Mouse (Mus musculus): Measurements from ENCODE around the gene Kcnb1.

The Kcnb1 gene

DNA sequence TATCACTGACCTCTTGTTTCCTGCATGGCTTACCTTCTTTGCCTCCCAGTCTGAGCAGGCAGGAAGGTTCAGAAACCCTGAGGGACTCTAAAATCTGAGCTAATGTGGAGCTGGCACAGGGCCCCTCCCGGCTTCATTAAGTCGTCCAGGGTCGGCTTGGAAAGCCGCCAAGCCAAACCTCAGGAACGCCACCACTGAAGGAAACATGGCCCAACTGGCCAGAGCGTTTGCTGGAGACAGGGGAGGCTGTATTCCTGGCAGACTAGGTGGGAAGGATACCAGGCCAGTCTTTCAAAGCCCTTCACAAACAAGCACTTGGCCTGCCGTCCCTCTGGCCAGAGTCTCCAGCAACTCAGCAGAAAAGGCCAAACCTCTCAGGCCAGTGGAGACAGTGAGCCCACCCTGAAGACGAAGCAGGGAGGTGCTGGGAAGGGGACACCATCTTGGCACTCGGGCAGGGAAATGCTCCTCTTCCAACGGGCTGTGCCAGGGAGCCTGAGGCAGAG is 27.4 kb downstream of the Kcnb1 start:
- DNase-seq: peak; percentile 48

DNA sequence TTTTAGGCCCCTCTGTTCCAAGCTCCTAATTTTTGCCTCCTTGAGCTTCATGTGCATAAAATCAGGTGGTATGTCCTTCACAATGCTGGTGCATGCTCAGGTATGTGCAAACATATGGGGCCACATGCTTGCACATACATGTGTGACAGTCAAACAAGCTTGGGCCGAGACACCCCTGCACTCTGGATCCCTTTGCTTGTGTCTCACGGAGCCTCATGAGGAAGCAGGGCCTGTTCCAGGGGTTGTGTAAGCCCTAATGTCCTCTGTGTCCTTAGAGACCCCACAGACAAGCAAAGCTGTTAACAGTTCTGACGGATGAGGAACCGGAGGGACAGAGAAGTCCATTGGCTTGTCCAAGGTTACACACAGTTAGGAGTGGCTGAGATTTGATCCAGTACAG is 30.2 kb downstream of the Kcnb1 start:
- no peak for DNase-seq

DNA sequence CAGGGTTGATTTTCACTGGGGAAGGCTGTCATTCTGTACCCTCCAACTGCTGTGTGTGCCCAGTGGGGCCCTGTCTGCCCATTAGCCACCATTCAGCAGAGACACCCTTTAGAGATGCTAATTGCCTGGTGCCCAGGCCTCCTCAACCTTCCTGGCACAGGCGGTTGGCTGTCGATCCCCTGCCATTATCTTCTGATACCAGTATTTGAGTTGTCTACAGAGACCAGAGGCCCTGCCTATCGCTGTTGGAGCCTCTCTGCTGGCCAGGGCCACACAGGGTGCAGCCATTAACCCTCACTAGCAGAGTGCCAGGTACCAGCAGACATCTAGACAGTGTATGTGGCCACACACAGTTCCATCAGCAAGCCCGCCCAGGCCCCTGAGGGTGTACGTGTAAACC is 31.2 kb downstream of the Kcnb1 start:
- DNase-seq: no peak

DNA sequence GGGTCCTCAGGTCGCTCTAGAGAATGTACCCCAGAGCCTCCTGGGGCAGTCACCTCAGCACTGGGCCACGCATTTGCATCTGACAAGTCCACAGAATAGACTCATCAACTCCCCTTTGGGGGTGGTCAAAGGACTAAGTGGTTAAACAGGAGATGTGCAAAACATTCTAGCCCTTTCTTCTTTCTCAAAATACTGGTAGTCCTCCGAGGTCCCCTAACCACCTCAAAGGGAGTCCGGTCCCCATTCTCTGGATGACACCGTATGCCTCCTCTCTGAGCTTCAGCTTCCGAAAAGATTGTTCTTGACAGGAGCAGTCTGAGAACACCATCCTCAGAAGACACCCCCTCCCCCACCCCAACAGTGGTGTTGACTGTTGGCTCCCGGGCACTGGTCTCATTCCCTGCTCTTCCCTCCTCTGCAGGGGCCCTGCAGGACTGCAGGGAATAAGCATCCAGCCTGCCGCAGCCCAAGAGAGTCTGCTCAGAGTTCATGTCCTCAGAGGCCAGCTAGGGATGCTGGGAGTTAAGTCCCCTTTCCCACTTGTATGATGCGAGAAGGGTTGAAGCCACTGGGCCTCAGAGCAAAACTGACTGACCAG is 33.7 kb downstream of the Kcnb1 start:
- no peak for DNase-seq

DNA sequence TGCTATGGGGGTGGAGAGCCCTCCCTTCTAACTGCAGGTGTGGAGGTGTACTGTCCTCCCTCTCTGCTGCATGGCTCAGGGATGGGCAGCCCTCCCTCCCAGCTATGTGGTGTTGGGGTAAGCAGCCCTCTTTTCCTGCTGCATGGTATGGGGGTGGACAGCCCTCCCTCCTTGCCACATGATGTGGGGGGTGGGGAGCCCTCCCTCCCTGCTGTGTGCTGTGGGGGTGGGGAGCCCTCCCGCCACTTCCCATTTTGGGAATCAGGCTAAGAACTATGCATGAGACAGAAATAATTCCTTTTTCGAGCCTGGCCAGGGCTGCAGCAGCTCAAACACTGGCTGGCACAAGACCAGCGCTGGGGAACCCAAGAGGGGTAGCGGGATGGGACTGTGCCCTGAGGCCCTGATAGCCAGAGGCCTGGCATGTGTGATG is 34.4 kb downstream of the Kcnb1 start:
- no peak for DNase-seq

DNA sequence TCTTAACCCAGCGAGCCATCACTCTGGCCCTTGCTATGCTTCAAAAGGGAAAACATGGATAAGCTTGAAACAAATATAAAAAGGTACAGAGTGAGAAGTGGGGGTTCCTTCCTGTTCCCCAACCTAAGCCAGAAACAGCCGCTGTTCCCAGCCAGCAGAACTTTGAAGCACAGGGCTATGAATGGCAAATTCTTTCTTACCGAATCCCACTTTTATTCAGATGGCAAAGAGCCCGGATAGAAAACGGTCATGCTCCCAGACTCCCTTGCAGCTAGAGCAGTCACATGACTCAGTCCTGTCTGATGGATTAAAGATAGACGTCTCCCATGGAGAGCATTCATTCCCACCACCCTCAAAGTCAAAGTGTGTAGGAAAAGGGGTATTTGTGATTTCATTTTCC is 39.1 kb downstream of the Kcnb1 start:
- no peak for DNase-seq

DNA sequence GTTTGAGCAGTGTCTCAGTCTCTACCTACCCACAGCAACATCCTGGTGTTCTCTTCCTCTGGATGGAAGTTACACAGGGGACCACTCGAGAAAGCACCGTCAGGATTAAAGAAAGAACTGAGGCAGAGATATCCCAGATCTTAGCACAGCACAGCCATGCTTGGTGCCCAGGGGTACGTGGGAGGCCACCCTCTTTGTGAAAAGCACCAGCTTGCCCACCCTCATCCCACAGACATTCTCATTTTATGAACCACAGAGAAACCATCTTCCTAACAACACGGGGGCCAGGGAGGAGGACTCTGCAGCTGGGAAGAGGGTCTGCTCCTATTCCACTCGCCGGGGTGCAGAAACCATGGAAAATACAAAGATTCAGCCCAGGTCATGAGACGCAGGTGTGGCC is 39.8 kb downstream of the Kcnb1 start:
- no peak for DNase-seq

DNA sequence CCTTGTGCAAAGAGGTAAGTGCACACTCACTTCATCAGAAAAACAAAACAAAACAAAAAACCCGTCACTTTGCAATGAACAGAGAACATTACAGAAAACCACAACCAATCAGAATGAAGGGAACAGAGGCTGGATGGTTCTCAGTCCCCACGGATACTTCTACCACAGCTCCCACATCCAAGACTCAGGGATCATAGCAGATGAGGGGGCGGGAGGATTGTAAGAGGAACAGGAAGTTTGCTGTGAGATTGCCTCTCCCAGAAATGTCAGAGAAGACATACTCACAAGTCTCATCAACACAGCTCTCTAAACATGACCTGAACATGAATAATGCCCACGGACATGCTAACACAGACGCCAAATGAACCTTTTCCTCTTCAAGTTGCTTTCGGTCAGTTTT is 40.9 kb downstream of the Kcnb1 start:
- no peak for DNase-seq

DNA sequence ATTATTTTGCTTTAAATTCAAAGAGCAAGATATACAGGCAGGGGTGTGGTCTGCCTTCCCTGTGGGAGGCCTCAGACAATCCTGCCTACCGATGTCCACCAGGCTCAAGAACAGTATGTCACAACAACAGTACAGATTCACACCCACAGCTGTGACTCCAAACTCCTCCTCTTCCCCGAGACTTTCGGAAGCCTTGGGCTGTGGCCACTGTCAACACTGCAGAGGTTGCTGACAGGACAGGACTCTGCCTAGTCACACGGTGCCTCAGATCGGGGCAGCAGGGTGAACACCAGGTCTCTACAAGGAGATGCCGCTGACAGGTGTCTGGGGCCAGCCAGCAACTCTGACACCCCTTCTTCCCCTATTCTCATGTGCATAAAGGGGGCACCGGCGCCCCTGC is 42.2 kb downstream of the Kcnb1 start:
- DNase-seq: peak; percentile 27

DNA sequence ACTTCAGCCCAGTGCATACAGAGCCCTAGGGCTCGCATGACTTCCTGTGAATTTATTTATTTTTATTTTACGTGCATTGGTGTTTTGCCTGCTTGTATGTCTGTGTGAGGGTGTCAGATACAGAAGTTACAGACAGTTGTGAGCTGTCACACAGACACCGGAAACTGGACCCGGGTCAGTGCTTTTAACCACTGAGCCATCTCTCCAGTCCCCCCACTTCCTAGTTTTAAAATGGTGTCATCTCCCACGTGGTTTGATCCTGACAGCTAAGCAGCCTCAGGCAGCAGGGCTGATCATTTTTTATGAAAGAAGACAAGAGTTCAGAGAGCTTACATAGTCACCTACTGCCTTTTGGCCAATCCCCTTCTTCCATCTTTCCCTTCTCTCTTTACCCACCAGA is 44.1 kb downstream of the Kcnb1 start:
- no peak for DNase-seq

DNA sequence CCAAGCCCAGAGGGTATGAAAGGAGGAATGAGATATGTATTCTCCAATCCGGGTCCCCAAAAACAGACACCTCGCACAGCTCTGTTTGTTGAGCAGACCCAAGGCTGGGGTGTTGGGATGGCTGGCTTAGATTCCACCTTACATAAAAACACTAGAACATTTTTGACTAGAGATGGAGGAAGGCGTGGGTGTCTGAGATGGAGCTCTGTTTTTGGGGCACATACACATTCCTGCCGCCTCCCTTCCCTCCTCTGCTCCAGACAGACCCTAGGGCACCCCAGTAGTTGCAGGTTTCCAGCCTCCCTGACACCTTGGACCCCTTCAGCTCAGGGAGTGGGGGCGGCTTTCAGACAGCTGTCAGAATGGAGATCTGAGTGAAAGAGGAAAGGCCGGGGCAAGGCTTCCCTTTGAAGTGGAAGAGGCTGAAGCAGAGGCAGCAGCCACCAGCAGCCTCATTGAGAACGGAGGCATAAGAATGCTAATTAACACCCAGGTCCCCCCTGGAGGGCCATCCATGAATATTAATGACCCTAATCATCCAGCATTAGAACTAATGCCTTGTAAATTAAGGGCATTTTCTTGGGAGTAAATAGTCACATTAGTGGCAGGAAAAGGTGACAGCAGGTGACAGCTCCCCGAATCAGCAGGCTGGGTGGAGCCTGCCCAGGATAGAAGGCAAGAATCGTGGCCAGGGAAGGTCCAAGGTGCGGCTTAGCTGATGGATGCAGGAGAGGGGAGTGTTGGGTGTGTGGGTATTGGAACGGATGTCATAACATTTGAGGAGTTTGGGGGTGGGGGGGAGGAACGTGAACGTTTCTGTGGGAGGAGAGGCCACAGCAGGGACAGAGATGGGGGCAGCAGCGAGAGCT is 45.3 kb downstream of the Kcnb1 start:
- DNase-seq: no peak

DNA sequence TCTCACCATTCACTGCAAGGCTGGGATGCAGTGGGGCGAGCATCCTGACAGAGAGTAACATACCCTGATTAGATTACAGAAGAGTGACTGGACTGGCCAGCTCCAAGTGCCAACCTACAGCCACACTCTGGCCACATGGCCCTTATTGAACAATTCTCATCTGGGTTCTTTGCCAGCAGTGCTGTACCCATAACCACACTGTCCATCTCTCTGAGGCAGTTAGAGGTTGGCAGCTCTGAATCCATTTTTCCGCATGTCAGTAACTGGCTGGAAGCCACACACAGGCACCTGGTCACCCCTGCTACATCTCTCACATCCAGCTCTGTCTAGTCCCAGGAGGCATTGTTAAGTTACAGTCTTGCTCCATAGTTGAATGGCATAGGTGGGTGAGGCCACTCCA is 46.0 kb downstream of the Kcnb1 start:
- no peak for DNase-seq

DNA sequence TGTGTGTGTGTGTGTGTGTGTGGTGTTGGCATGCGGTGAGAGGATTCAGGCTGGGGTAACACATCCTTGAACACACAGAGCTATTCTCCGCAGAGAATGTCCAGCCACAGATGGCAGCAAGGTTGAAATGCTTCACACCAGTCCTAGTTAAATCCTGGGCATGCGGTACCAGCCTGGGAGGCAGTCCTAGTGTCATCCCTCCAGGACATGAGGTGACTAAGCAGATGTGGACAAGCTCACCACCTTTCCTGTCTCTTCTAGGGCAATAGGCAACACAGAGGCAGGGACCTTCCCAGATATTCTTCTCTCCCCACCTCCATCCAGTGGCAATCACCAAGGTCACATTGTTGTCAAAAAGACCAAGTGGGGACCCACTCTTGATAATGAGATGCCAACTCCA is 47.7 kb downstream of the Kcnb1 start:
- DNase-seq: no peak

DNA sequence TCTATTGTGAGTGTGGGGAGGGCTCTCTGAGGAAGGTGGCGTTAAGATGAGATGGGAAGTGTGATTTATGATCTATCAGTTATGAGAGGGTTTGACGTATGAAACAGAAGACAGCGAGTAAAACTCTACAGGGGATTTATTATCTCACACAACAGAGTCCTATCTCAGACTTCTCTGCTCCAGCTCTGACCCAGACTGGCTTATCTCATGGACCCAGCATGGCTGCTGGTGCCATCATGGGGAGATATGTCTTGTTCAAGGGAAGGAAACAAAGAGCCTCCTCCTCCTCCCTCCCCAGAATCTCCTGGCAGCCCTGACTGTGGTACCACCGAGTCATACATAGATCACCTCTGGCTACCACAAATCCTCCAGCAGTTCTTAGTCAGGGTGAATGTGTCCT is 48.1 kb downstream of the Kcnb1 start:
- DNase-seq: no peak

DNA sequence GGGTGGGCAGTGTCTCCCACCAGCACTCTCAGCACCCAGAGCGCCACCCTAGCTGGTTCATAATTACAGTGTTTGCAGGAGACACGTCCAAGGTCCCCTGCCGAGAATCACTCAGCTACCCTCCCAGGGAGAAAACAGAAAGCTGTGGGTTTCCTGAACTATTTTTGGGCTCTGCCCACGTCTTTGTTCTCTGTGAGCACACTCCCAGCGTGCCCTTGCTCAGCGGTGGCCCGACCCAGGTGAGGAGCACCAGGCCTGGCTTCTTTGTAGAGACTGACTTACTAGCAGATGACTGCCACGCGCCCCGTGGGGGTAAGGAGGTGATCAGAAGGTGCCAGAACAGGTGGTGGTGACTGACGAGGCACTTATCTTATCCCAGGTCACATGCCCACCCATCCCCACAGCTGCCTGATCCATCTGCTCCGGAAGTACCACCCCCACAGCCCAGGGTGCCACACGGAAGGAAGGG is 50.1 kb downstream of the Kcnb1 start:
- no peak for DNase-seq

DNA sequence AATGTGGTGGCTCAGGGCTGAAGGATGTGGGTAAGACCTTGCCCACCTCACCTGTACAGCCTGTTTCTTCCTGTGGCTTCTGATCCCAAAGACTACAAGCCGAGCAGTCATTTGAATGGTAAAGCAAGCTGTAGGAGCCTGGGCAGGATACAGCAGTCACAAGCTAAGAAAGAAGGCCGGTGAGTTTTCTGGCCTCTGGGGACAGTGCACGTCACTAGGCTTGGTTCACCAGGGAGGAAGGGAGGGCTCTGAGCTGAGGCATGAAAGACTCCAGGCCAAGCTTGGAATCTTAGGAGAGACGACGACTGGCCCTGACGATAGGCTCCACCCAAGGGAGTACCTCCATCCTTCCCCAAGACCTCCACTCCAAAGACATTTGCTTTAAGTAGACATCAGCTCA is 51.3 kb downstream of the Kcnb1 start:
- DNase-seq: no peak

DNA sequence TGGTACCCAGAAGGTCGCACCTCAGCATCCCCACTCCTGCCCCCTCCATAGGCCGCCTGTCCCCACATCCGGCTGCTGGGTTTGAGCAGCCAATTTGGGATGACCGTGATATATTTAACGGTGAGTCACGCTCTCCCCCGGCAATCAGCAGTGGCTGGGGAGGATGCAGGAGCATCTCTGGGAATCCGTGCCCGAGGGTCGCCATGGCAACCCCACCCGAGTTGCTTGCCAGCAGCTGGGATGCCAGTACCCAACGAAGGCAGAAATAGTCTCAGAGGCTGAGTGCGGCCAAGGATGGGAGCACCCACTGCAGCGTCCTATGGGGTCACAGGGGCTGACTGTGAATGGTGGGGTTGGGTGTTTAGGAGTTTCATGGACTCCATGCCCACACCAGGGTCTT is 53.0 kb downstream of the Kcnb1 start:
- DNase-seq: no peak

DNA sequence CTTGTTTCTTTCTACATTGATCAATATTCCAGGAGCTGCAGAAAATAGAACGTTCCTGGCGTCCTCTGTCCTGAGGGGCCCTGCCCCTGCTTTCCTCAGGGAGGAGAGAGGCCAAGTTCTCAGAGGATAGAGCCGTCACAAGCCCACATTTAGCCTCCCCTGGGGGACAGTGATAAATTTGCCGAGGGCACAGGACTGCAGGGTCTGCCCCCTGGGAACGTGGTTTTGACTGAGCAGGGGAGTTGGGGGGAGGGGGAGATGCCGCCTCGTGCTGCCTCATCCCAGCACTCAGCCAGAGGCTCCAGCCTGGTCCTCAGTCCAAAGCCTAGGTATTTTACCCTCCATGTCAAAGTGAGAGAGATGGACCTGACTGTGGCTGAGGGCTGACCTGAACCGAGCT is 57.9 kb downstream of the Kcnb1 start:
- DNase-seq: no peak

DNA sequence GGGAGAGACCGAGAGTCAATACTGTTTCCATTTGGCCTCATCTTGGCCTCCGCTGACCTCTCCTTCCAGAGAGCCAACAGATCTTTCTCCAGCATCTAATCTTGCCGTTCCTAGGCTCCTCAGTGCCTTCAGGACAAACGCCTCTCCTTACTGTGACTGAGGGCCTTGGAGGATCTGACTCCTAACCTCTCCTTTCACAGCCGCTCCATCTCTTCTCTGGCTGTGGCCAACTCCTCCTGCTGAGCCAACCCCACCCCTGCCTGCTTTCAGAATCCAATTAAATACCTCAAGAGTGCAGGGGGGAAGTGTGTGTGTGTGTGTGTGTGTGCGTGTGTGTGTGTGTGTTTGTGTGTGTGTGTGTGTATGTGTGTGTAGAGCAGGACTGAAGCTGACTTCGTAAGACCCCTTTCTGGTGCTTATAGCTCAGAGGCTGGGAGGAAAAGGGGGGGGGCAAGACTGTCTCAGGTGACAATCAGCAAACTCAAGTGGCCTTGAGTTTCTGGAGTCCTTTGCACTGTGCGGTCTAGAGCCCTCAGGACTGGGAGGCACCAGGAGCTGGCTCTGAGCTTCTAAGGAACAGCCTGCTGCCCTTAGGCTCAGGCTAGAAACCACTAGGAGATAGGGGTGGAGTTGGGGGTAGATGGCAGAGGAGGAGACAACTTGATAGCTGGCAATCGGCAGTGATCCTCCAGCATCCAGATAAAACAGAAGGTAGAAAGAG is 59.7 kb downstream of the Kcnb1 start:
- DNase-seq: peak; percentile 26

DNA sequence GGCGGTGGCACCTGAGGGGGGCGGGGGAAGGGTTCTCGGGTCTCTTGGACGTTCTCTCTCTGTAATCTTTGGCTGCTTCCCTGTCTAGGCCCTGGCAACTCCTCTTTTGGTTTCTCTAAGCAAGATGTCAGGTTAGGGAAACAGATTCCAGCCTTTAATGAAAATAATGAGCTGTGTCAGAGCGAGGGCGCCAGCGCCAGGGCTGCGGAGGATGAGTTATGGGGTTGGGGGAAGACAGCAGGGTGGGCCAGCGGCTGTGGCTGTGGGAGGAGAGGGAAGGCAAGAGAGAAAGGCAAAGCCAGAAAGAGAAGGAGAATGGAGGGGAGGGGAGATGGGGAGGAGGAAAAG is 60.4 kb downstream of the Kcnb1 start:
- peak; percentile 25 for DNase-seq

DNA sequence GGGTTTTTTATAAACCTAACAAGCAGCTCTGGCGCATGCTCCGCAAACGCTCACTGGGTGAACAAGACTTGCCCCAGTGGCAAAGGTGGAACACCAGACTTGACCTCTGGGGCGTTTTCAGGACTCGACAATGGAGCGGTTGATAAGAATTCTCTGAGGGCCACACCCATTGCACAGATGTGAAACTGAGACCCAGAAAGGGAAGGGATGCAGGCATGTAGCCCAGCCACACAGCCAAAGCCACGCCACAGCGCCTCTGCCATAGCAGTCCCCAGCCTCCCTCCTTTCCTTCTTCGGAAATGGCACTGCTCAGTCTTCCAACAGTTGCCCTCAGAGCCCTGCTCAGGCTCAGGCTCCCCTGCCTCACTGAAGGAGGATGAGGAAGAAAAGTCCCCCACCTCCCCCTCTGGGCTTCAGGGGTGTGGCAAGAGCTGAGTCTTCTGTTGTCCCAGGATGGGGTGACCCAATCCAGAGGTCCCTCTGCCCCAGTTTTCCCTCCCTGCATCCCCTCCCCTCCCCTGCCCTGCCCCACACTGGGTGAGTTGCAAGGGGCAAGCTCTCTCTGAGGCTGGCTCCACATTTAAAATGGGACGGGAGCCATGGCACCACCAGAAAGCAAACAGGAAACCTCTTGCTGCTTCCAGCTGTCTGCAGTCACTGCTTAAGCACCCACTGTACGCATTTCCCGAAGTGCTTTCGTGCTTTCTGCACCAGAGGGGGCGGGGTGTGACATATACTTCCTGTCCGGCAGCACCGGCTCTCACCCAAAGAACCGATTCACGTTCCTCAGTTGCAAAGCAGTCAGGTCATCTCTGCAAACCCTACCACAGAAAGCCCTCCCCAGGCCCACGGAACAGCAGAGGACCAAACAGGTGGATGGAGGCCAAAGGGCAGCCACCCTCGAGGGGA is 61.0 kb downstream of the Kcnb1 start:
- peak; percentile 80 for DNase-seq

DNA sequence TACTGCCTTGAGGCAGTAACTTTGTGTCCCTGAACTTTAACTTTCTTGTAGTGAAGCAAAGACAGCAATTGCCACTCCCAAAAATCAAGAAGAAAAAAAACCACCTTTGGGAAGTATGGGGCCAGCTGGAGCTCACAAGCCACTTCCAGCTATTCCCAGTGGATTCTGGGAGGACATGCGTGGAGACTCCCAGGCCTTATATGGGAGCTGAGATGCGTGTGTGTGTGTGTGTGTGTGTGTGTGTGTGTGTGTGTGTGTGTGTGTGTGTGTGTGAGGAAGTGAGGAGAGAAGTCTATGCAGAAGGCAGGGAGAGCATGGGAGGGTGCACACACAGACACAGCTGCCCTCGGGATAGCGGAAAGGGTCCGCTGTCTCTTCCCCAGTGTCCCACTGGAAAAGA is 62.6 kb downstream of the Kcnb1 start:
- DNase-seq: peak; percentile 25

DNA sequence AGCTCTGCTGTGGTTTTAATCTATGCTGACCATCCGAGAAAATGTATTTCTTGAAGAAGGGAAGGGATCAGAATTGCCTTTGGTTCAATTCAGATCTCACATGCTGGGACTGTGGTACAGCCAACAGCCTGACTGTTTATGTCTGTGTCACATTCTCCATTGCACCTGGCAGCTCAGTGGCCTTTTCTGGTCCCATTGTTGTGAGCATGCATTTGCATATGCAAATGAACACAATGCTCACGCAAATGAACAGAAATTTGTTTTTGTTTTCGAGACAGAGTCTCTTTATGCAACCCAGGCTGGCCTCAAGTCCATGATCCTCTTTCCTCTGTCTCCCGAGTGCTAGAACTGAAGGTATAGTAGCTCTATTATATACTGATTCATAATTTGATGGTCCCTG is 64.2 kb downstream of the Kcnb1 start:
- DNase-seq: no peak

All from lung, postnatal 36 days (tissue).